Mouse (Mus musculus): ENCODE measurements around the gene Zmynd19. TPM values are rescaled to one million over a fixed set of nuclear protein-coding genes. Genes with fewer than 3 reads are reported as not detected.

Zmynd19 gene
- 24.0 and 27.6 TPM in 2 replicates for polyA plus RNA-seq (2016; fragmentation: Nextera tagmentation; extraction: Ambion mirVana)

DNA sequence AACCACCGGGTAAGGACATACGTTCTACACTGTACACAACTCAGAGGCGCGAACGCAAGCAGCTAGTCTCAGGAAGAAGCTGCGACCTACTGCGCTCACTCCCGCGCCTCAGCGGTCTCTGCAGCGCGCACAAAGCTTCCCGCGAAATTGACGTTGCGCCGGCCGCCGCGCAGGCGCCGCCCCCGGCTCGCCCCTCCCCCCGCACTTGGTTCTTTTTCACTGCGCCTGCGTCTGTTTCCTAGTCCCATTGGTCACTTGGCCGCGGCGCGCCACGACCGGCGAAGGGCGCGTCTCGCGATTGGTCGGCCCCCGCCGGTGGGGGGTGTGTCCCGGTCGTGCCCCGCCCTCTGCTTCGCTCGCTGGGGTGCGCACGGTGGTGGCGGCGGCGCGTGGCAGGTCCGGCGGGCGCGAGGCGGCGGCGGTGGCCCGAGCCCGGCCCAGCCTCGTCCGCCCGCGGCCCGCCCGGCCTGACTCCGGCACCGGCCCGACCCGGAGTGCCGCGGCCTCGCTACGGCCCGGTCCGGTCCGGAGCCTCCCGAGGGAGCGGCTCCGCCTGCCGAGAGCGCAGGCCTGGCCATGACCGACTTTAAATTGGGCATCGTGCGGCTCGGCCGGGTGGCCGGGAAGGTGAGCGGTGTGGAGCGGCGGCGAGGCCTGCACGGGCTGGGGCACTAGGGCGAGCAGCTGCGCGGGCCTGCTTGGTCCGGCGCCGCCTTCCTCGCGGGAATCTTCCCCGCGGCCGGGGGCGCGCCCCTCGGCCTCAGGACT lies at the start of gene Zmynd19:
TSS of gene Zmynd19 (plus strand) at position 372 of the 768 bp plus-strand sequence.
- DNase-seq (ENCODE audit: low spot score): peak; percentile 97
- WGBS: under 1% methylated on average over 108 of the region's 108 CpGs
- Histone ChIP-seq H3K36me3 (peaks cover 34% of the 10 kb centered on the region), H3K27ac (peak within 1 kb of the TSS; percentile 94), H3K9me3 (no peaks in the 10 kb centered on the region), H3K4me1 (replicated peaks) (peaks cover 18% of the 10 kb centered on the region), H3K27me3 (ENCODE audit: insufficient read depth, poor library complexity, severe bottlenecking) (peaks cover 10% of the 10 kb centered on the region; the same call in 1 of the 2 replicates), H3K4me3 (peak within 1 kb of the TSS; percentile 99)

DNA sequence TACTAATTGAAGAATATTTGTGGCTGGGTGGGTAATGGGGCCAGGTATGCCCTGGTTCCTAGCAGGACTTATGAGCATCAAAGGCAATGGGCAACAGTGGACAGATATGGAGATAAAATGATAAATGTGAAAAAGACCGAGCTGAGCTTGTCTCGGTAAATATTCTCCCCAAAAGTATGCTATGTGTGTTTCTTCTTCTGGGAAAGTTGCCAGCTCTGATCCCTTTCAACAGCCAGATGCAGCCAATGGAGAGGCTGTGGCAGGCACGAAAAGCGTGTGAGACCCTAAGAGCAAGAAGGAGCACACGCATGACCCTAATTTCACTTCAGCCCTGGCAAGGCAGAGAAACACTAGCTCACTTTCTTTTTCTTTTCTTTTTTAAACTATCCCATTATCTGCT lies 48.5 kb upstream of the Zmynd19 start:
- Histone ChIP-seq H3K4me3 (no peak overlapping the region), H3K27me3 (ENCODE audit: insufficient read depth, poor library complexity, severe bottlenecking) (no peaks in the 10 kb centered on the region), H3K36me3 (peaks cover 31% of the 10 kb centered on the region), H3K9me3 (no peaks in the 10 kb centered on the region), H3K27ac (no peak overlapping the region), H3K4me1 (replicated peaks) (peaks cover 18% of the 10 kb centered on the region)
- WGBS: 93% methylated on average over 5 of the region's 5 CpGs
- no peak for DNase-seq (ENCODE audit: low spot score)

DNA sequence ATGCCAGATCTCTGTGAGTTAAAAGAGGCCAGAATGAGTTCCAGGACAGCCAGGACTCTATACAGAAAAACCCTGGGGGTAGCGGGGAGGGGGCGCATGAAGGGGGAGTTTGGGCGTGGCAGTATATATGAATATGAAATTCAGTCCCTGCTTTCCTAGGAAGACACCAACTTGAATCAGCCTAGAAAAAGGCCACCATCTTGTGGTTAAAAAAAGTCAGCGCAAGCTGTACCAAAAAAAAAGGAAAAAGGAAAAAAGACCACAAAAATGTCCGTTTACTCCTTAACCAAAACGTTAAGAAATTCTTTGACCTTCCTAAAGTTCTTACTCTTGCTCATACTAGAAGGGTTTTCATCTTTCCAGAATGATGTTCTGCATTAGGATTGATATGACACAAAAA lies 46.6 kb upstream of the Zmynd19 start:
- DNase-seq (ENCODE audit: low spot score): no peak
- WGBS: 89% methylated on average over 6 of the region's 6 CpGs
- Histone ChIP-seq H3K4me1 (replicated peaks) (peaks cover 29% of the 10 kb centered on the region), H3K27me3 (ENCODE audit: insufficient read depth, poor library complexity, severe bottlenecking) (no peaks in the 10 kb centered on the region), H3K9me3 (no peaks in the 10 kb centered on the region), H3K27ac (no peak overlapping the region), H3K4me3 (no peak overlapping the region), H3K36me3 (peaks cover 24% of the 10 kb centered on the region)

GRCm38 (mm10) chr2:24904823-24905652 lies 44.6 kb upstream of the Zmynd19 start:
- H3K4me1 ChIP-seq (replicated peaks): peaks cover 29% of the 10 kb centered on the region
- WGBS: 53% methylated on average over 11 of the region's 11 CpGs
- DNase-seq (ENCODE audit: low spot score): peak; percentile 21

GRCm38 (mm10) chr2:24905653-24906155 lies 43.9 kb upstream of the Zmynd19 start:
- no peaks in the 10 kb centered on the region for H3K9me3 ChIP-seq
- H3K36me3 ChIP-seq: peaks cover 8% of the 10 kb centered on the region
- peak overlapping the region; percentile 78 for H3K27ac ChIP-seq
- peak overlapping the region; percentile 20; the same call in 1 of the 2 replicates for H3K4me3 ChIP-seq
- H3K27me3 ChIP-seq (ENCODE audit: insufficient read depth, poor library complexity, severe bottlenecking): no peaks in the 10 kb centered on the region
- DNase-seq (ENCODE audit: low spot score): no peak
- peaks cover 29% of the 10 kb centered on the region for H3K4me1 ChIP-seq (replicated peaks)
- WGBS: 31% methylated on average over 2 of the region's 2 CpGs

More at GRCm38 (mm10) chr2:24904823-24905652, 44.6 kb upstream of the Zmynd19 start:
- H3K27me3 ChIP-seq (ENCODE audit: insufficient read depth, poor library complexity, severe bottlenecking): no peaks in the 10 kb centered on the region
- no peaks in the 10 kb centered on the region for H3K9me3 ChIP-seq
- peak overlapping the region; percentile 20; the same call in 1 of the 2 replicates for H3K4me3 ChIP-seq
- peaks cover 7% of the 10 kb centered on the region for H3K36me3 ChIP-seq
- H3K27ac ChIP-seq: peak overlapping the region; percentile 78

DNA sequence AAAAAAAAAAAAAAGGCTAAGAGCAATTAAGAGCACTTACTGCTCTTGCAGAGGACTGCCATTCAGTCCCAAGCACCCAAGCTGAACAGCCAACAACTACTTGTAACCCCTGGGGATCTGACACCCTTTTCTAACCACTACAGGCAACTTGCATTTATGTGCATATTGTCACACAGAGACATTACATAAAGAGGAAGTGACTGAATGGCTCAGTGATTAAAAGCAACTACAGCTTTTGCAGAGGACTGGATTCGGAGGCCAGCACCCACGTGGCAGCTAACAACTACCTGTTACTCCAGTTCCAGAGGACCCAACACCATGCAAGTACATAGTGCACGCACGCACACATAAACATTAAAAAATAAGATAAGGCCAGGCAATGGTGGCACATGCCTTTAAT lies 39.1 kb upstream of the Zmynd19 start:
- Histone ChIP-seq H3K36me3 (peaks cover 45% of the 10 kb centered on the region), H3K9me3 (no peaks in the 10 kb centered on the region), H3K4me3 (no peak overlapping the region), H3K27ac (no peak overlapping the region), H3K4me1 (replicated peaks) (peaks cover 16% of the 10 kb centered on the region), H3K27me3 (ENCODE audit: insufficient read depth, poor library complexity, severe bottlenecking) (no peaks in the 10 kb centered on the region)
- WGBS: 96% methylated on average over 4 of the region's 4 CpGs
- DNase-seq (ENCODE audit: low spot score): no peak

GRCm38 (mm10) chr2:24912189-24912588 lies 37.4 kb upstream of the Zmynd19 start:
- H3K9me3 ChIP-seq: no peaks in the 10 kb centered on the region
- peaks cover 45% of the 10 kb centered on the region for H3K36me3 ChIP-seq
- no peak overlapping the region for H3K27ac ChIP-seq
- whole genome bisulfite sequencing: 93% methylated on average over 4 of the region's 4 CpGs
- H3K4me1 ChIP-seq (replicated peaks): peaks cover 1% of the 10 kb centered on the region; the same call in 1 of the 2 replicates
- DNase-seq (ENCODE audit: low spot score): no peak
- no peaks in the 10 kb centered on the region for H3K27me3 ChIP-seq (ENCODE audit: insufficient read depth, poor library complexity, severe bottlenecking)
- H3K4me3 ChIP-seq: no peak overlapping the region

DNA sequence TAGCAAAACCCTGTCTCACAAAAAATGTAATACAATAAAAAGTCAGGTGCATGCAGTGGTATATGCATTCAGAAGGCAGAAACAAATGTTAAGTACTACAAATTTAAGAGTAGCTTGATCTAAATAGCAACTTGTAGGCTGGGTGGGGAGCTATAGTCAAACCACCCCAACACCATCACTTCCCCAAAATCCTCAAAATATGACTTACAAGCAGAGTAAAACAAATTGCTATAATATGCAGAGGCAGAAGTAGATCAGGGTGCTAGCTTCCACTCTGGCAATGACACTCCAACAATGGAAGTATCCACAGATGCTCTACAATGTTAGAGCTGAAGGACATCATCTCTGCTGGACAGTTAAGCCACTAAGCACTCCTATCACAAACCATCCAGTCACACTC lies 37.0 kb upstream of the Zmynd19 start:
- no peak overlapping the region for H3K27ac ChIP-seq
- peaks cover 5% of the 10 kb centered on the region for H3K4me1 ChIP-seq (replicated peaks)
- H3K36me3 ChIP-seq: peaks cover 45% of the 10 kb centered on the region
- no peak overlapping the region for H3K4me3 ChIP-seq
- no peak for DNase-seq (ENCODE audit: low spot score)
- no peaks in the 10 kb centered on the region for H3K27me3 ChIP-seq (ENCODE audit: insufficient read depth, poor library complexity, severe bottlenecking)
- H3K9me3 ChIP-seq: no peaks in the 10 kb centered on the region

DNA sequence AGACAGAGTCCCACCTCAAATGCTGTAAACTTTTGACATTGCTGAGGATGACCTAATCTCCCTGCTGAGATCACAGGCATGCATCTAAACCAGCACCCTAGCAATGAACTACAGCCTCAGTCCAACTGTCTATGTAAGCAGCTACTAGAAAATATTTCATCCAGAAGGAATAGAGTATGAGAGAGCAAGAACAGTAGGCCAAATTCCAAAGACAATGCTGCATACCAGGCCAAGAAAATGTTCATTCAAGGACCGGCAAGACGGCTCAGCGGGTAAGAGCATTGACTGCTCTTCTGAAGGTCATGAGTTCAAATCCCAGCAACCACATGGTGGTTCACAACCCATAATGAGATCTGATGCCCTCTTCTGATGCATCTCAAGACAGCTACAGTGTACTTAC lies 34.8 kb upstream of the Zmynd19 start:
- DNase-seq (ENCODE audit: low spot score): no peak

DNA sequence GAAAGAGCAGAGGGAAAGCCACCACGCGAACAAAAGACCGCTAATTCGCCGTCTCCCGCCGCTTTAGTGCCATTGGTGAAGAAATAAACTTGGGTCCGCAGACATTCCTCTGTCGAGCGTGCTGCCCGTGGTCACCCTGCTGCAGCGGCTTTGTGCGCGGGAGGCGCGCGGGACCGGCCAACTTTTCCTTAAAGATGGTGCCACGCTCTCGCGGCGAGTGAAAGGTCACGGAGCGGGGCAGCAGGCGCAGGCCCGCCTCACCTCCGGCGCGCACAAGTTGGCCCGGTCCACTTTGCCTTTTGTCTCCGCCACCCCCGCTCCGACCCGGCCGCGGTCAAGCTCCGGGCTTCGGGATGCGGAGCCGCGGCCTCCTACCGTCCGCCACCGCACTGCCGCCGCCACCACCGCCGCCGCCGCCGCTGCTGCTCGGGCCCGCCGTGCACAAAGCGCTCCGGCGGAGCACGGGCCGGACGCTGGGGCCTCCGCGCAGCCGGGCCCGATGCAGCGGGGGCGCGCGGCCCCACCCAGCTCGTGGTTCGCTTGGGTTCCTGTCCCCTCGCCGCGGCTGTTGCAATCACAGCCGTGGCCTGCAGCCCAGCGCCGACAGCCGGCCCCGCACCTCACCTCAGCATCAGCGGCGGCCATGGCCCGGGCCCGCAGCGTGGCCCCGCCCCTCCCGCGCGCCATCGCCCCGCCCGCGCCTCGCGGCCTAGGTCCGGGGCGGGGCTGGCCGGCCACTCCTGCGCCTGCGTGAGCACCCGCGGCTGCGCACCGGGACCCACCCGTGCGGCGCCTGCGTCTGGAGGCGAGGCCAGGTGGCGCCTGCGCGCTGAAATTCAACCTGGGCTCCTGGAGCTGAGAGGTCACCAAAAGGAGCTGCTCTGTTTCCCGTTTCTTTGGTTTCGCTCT lies 30.4 kb upstream of the Zmynd19 start, which contains the start of gene Ehmt1:
TSS of gene Ehmt1 (minus strand) at position 685 of the 909 bp plus-strand sequence.
- Histone ChIP-seq H3K27ac (peak within 1 kb of the TSS; percentile 99), H3K4me1 (replicated peaks) (peaks cover 12% of the 10 kb centered on the region), H3K27me3 (ENCODE audit: insufficient read depth, poor library complexity, severe bottlenecking) (no peaks in the 10 kb centered on the region), H3K9me3 (no peaks in the 10 kb centered on the region), H3K4me3 (peak within 1 kb of the TSS; percentile 95), H3K36me3 (peaks cover 8% of the 10 kb centered on the region; the same call in 1 of the 2 replicates)
- DNase-seq (ENCODE audit: low spot score): peak; percentile 92
- under 1% methylated on average over 112 of the region's 112 CpGs for WGBS

More for the DNA sequence above, 34.8 kb upstream of the Zmynd19 start:
- H3K4me1 ChIP-seq (replicated peaks): peaks cover 12% of the 10 kb centered on the region
- H3K9me3 ChIP-seq: no peaks in the 10 kb centered on the region
- peaks cover 45% of the 10 kb centered on the region for H3K36me3 ChIP-seq
- whole genome bisulfite sequencing: 90% methylated on average over 3 of the region's 3 CpGs
- H3K4me3 ChIP-seq: no peak overlapping the region
- H3K27ac ChIP-seq: no peak overlapping the region
- H3K27me3 ChIP-seq (ENCODE audit: insufficient read depth, poor library complexity, severe bottlenecking): no peaks in the 10 kb centered on the region

GRCm38 (mm10) chr2:24919839-24920175 lies 29.8 kb upstream of the Zmynd19 start:
- 10% methylated on average over 8 of the region's 8 CpGs for WGBS
- peak overlapping the region; percentile 99 for H3K27ac ChIP-seq
- DNase-seq (ENCODE audit: low spot score): no peak
- H3K4me1 ChIP-seq (replicated peaks): peaks cover 12% of the 10 kb centered on the region
- peak overlapping the region; percentile 95 for H3K4me3 ChIP-seq
- no peaks in the 10 kb centered on the region for H3K27me3 ChIP-seq (ENCODE audit: insufficient read depth, poor library complexity, severe bottlenecking)
- 0 out of 2 replicates have a peak, but pooled peaks cover 1% of the 10 kb centered on the region for H3K36me3 ChIP-seq
- H3K9me3 ChIP-seq: no peaks in the 10 kb centered on the region

- no peaks in the 10 kb centered on the region for H3K27me3 ChIP-seq (ENCODE audit: insufficient read depth, poor library complexity, severe bottlenecking)
- WGBS: 56% methylated on average over 2 of the region's 2 CpGs
- H3K27ac ChIP-seq: no peak overlapping the region
- no peaks in the 10 kb centered on the region for H3K4me1 ChIP-seq (replicated peaks)
- no peaks in the 10 kb centered on the region for H3K9me3 ChIP-seq
- 0 out of 2 replicates have a peak, but pooled peaks cover 5% of the 10 kb centered on the region for H3K36me3 ChIP-seq
- no peak overlapping the region for H3K4me3 ChIP-seq
- DNase-seq (ENCODE audit: low spot score): no peak
Observed at GRCm38 (mm10) chr2:24923561-24923960, 26.0 kb upstream of the Zmynd19 start.

All from hindbrain, embryonic 10.5 days (tissue).